Comparison of ENCODE assay signal across 9 mouse cellular contexts in genomic region chr12:77009202-77010030, GRCm38 (mm10). TPM values are rescaled to one million over a fixed set of nuclear protein-coding genes. Genes with fewer than 3 reads are reported as not detected.
DNase-seq lines count a peak whose midpoint lies in the region; TF ChIP-seq lines count a peak whose summit lies in the region.
"Had no signal": no experiment of that assay in that cellular context is flagged by ENCODE, and none has a peak within 500 bp of the region (broad histone marks: within the 10 kb centered on the region; RNA-seq: fewer than 3 reads in every experiment).

No protein-coding gene starts in this region.

- intact Hi-C loops in heart, postnatal 25 days (cut with DNase I) = loop anchor here (10.0 kb wide), 1 partner anchor 775 kb away; no protein-coding TSS in a partner anchor

- DNase-seq in heart, adult 11 months = peak; percentile 90
- no peak for DNase-seq in heart, postnatal 25 days (ENCODE audit: low spot score)
- DNase-seq in right cerebral cortex, adult 2 months (ENCODE audit: low spot score in 2 of 2) = peak; percentile 36 to 38
- DNase-seq in right cerebral cortex, postnatal 36 days (ENCODE audit: low spot score in 2 of 2) = no peak
- DNase-seq in lung, postnatal 14 days = peak; percentile 37
- no peak for DNase-seq in layer of hippocampus, adult 8-10 months (ENCODE audit: low spot score in 2 of 2)
- no peak for DNase-seq in testis, postnatal 14 days (ENCODE audit: low spot score)

- peaks cover 4% of the 10 kb centered on the region for H3K4me1 ChIP-seq in cortical plate, adult 2 months (ENCODE audit: control insufficient read depth, insufficient read depth, low read length)

- 0 out of 2 replicates have a peak, but pooled peaks have one; percentile 10 for TF ChIP-seq CTCF in cortical plate, adult 2 months (IDR thresholded peaks at IDR 0.05; ENCODE audit: extremely low read depth, insufficient read depth, low read length)

- no peak for TF ChIP-seq POLR2A in cortical plate, adult 2 months (IDR thresholded peaks at IDR 0.05; ENCODE audit: extremely low read depth, insufficient read depth, low read length)

- no peak overlapping the region for H3K4me3 ChIP-seq in cortical plate, adult 2 months (ENCODE audit: insufficient read depth, low read length)
- H3K4me3 ChIP-seq: midbrain, embryonic 12.5 days had no signal

- no peak overlapping the region for H3K27ac ChIP-seq in cortical plate, adult 2 months (ENCODE audit: insufficient read depth, low read length)
- H3K27ac ChIP-seq: midbrain, embryonic 12.5 days had no signal

RNA-seq across cellular contexts. Expression of gene Max, which starts 47.4 kb away (rescaled TPM):
- total RNA-seq in heart, postnatal 25 days (2021) = 10 to 100 TPM; 47.7 to 67.9 TPM
- 49.5 and 52.8 TPM in 2 replicates for polyA plus RNA-seq in cortical plate, adult 2 months (2012; rRNA removed)
- 10 to 100 TPM; 70.9 to 85.2 (median 79.5) TPM for total RNA-seq in layer of hippocampus, adult 8-10 months (2022)

Comparison
In these comparisons a context has a peak if more than half of its experiments do, and no peak if none do; other contexts are left out.
1. DNase-seq: peak in heart, adult 11 months (single experiment), right cerebral cortex, adult 2 months (2 of 2) and lung, postnatal 14 days (single experiment); none in heart, postnatal 25 days (single experiment), right cerebral cortex, postnatal 36 days (0 of 2), layer of hippocampus, adult 8-10 months (0 of 2) and testis, postnatal 14 days (single experiment).